Mouse (Mus musculus) mouse trophoblast stem cell (cell line): ENCODE data around the gene Edc3.

Experiments used
- in situ Hi-C, 2 experiments: fragments of 300-500 bp; cut with MseI, MboI; formaldehyde crosslinking; loops; 2 replicates in 1 of 2; 3 replicates in 1 of 2; pipeline ENCODE4 v1.15.1; 2025

Edc3 gene

DNA sequence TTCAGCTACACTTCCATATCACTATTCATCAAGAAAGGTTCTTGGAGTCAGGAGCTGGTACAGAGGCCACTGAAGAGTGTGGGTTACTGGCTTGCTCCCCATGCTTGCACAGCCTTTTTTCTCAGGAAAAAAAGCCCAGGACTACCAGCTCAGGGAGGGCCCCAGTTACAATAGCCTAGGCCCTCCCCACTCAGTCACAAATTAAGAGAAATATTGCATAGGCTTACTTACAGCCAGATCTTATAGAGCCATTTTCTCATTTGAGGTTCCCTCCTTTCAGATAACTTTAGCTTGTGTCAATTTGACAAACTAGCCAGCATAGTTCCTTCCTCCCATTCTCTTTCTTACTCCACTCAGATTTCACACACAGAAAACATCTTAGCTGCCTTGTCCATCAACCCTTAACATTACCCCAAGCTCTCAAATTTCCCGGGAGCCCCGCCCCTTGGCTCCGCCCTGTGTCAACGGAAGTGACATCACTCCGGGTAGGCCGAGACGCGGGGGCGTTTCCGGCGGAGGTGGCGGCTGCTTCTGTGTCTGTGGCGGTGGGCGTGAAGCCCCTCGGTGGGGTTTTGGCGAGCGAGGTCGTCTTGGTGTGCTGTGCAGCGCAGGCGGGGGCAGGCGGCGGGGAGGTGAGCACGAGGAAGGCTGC is at the start of gene Edc3:
Gene Edc3 (plus strand): TSS at position 473 of the 652 bp plus-strand sequence.
- in situ Hi-C loops = no loop called here

GRCm38 (mm10) chr9:57658970-57659369 is 49.4 kb upstream of the Edc3 start:
- in situ Hi-C loops = loop anchor here (10.0 kb wide), 2 partner anchors 114 to 124 kb away; partner anchors contain the start of gene Fam219b (in 1 of the 2)

GRCm38 (mm10) chr9:57659774-57660173 is 48.6 kb upstream of the Edc3 start:
- in situ Hi-C loops = loop anchor here (5.0 to 10.0 kb wide), 4 partner anchors 83 to 125 kb away; partner anchors contain the start of gene Fam219b (in 1 of the 2)

- in situ Hi-C loops = loop anchor here (5.0 kb wide), 2 partner anchors 82 to 87 kb away; no protein-coding TSS in a partner anchor
Measured at GRCm38 (mm10) chr9:57660501-57660900, 47.8 kb upstream of the Edc3 start.

DNA sequence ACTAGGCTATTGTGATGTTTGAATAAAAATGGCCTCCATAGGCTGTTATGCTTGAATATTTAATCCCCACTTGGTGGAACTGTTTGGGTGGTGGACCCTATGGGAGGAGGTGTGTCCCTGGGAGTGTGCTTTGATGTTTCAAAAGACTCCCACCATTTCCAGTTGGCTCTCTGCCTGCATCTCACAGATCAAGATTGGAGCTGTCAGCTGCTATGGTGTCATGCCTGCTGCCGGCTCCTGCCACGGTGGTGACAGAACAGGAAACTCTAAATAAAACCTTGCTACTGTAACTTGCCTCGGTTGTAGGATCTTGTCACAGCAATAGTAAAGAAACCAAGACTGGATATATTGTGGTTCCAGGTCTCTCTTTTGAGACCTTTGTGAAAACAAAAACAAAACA is 46.8 kb upstream of the Edc3 start:
- in situ Hi-C loops = loop anchor here (5.0 kb wide), 2 partner anchors 81 to 86 kb away; no protein-coding TSS in a partner anchor

DNA sequence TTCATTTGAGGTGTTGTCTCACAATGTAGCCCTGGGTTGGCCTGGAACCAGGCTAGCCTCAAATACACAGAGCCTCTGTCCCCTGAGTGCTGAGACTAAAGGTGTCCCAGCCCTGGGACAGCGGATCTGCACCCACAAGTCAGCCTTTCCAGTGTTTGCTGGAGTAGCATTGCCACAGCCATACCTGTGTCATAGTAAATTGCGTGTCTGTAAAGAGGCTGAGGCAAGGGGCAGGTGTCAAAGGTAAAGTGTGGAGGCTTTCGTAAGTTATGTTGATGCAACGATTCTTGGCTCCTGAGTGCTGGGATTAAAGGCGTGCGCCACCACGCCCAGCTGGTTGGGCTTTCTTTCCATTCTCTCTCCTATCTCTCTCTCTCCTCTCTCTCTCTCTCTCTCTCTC is 43.7 kb upstream of the Edc3 start:
- in situ Hi-C loops = loop anchor here (5.0 kb wide), 2 partner anchors 78 to 83 kb away; no protein-coding TSS in a partner anchor

- in situ Hi-C loops = no loop called here
Measured at GRCm38 (mm10) chr9:57666536-57666935, 41.8 kb upstream of the Edc3 start.

- in situ Hi-C loops = no loop called here
Measured at GRCm38 (mm10) chr9:57667136-57667535, 41.2 kb upstream of the Edc3 start.

DNA sequence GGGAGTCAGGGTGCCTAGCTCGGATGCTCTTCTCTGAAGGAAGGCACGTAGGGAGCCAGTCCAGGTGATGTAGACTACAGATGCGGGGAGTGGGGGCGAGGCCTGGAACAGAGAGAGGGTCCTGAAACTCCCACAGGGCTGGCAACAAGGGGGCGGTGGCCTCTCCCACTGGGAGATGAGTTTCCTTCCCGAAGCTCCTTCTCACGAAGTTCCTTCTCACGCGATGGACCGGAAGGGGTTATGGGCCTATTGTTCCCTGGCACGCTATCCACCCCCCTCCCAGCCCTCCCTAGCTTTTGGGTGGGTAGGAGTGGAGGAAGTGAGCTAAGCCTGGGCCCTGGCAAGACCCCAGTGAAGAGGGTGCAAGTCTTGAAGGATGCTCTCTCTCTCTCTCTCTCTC is 40.5 kb upstream of the Edc3 start:
- in situ Hi-C loops = no loop called here

DNA sequence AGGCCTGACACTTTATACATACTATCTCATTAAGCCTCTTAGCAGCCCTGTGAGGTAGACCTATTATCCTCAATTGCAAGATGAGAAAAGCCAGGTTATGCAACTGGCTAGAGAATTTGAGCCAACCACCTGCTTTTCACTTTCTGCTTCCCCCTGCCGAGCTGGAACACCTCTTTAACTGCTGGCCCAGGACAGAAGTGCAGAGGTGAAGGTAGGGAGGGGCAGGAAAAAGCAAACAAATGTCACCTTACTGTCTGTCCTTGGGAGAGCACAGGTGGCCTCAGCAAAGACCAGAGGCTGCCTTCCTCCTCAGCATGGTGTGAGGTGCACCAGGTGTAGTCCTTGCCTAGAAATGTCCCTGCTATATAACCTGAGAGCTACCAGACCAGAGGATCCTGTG is 40.1 kb upstream of the Edc3 start:
- in situ Hi-C loops = no loop called here

DNA sequence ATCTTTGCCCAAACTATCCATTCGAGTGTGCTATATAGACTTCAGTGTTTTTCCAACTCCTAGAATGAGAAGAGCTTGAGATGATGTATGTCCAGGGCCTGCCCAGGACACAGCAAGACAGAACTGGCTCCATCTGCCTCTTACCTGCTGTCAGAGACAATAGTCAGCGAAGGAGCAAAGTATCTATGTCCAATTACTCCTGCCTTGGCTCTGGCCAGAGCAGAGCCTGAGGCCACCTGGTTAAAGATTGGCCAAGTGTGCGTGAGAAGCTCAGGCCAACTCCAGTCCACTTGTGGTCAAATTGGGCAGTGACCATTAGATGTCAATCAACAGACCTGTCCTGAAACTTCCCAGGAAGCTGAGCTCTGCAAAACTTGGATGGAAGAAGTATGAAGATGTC is 38.8 kb upstream of the Edc3 start:
- in situ Hi-C loops = no loop called here

DNA sequence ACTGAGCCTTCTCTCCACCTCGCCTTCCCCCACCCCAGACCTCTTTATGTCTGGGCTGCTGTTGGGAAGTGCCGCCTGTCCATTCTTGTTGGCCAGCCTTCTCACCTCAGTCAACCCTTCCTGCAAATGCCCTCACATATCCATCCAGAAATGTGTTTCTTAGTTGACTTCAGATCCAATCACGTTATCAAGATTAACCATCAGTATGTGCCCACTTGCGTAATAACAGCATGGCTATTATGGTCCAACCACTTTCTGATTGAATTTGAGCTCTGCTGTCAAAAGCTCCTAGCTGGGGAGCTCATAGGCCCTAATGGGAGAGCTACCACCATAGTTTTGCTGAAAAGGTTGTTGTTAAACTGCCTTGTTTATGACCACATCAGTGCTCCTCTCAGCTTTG is 37.3 kb upstream of the Edc3 start:
- in situ Hi-C loops = no loop called here

GRCm38 (mm10) chr9:57671500-57671899 is 36.8 kb upstream of the Edc3 start:
- in situ Hi-C loops = no loop called here

GRCm38 (mm10) chr9:57681411-57681810 is 26.9 kb upstream of the Edc3 start:
- in situ Hi-C loops = no loop called here

DNA sequence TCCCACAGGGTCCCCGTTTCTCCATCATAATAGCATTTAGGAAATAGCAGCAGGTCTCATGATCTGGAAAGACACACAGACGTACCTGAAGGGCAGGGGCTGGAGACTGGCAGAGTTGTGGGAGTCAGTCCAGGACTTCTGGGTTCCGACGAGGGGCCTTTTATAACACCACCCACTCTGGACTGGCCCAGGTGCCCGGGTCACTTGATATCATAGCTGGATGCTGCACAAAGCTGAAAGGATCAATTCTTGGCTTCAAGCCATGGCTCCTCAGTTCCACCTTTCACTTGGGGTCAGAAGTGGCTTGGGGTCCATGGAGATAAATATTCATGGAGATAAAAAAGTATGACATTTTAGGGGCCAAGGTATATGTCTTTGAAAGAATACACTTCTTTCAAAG is 24.8 kb upstream of the Edc3 start, which contains the start of gene Cyp1a2:
Gene Cyp1a2 (minus strand): TSS at position 184 of the 400 bp plus-strand sequence.
- in situ Hi-C loops = no loop called here

DNA sequence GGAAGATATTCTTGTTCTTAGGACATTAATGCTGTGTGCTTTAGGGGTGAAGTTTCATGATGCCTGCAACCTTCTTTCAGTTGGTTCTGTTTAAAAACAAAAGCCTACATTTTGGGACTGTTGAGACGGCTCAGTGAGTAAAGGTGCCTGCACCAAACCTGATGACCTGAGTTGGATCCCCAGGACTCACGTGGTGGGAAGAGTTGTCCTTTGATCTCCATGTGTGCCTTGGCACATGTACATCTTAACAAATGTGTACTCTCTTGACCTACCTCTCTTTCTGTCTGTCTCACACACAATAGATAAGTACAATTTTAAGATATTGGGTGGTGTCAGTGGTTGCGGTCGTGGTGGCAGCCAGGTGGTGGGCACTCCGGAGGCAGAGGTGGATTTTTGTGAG is 22.3 kb upstream of the Edc3 start:
- in situ Hi-C loops = no loop called here

GRCm38 (mm10) chr9:57687751-57688150 is 20.6 kb upstream of the Edc3 start, which contains the start of gene Cyp1a1:
Cyp1a1 (plus strand) TSS chr9:57687928.
- in situ Hi-C loops = no loop called here

- in situ Hi-C loops = no loop called here
Measured at GRCm38 (mm10) chr9:57688158-57688557, 20.2 kb upstream of the Edc3 start.

DNA sequence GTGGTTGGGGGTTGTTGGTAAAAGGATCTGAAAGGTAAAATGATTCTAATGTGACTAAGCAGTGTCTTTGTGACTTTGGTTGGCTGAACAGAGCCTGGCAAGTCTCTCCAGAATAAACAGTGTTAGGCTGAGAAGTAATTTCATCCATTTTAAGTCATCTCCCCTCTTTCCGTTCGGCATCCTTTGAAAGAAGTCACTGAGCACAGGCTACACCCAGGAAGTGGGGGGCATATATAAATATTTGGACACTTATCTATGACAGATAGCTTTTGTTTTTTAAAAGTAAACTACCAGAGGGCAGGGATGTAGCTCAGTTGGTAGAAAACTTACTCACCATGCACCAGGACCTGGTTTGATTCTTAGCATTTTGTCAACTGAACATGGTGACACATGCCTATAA is 19.7 kb upstream of the Edc3 start:
- in situ Hi-C loops = no loop called here

DNA sequence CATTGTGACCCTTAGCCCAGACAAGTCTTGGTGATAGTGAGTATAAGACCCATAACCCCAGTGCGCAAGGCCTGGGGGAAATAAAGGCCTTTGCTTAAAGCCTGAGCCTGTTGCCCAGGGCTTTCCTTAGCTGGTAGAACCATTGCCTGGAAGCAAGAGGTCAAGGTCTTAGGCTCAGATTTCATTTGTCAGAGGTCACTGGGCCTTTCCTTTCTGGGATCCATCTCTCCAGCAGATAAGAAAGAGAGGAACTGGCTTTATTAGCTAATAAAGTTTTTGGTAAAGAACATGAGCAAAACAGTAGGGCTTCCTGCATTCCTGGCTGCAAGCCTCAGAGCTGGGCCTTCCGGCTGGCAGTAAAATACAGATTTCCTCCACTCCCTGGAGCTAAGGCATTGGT is 14.2 kb upstream of the Edc3 start:
- in situ Hi-C loops = no loop called here

DNA sequence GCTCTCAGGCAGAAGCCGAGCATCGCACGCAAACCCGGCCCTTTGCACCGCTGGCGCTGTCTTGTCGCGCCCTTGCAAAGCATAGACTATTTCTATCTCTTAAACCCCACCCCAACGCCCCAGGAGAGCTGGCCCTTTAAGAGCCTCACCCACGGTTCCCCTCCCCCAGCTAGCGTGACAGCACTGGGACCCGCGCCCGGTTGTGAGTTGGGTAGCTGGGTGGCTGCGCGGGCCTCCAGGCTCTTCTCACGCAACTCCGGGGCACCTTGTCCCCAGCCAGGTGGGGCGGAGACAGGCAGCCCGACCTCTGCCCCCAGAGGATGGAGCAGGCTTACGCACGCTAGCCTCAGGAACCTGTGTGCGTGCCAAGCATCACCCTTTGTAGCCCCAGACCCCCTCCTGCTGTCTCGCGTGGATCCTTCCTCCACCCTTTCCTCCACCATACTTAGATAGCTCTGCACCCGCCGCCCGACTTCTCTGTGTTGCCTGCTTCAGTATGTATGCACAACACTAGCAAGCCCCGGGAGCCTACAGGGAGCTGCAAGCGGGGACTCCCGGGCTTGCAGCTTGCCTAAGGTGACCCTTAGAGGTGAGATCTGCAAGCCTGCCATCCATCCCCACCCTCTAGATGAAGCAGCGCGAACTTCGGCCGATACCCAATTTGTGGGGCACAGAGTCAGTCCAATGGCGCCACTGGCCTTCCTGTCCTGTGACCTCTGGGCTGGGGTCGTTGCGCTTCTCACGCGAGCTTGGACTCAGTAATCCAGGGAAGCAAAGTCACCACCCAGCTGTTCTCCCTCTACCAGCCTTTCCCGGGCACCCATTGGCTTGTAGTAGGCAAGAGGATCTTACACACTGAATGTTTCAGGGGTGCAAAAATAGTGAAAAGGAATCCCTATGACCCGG is 11.7 kb upstream of the Edc3 start:
- in situ Hi-C loops = no loop called here

- in situ Hi-C loops = no loop called here
Measured at GRCm38 (mm10) chr9:57697380-57697779, 11.0 kb upstream of the Edc3 start.
